Mouse (Mus musculus) myocyte (in vitro differentiated cells): ENCODE data around the gene Btbd6. TPM values are rescaled to one million over a fixed set of nuclear protein-coding genes. Genes with fewer than 3 reads are reported as not detected.

Experiments used
- H3K27me3 ChIP-seq: one replicate; pipeline ENCODE4 v1.6.1; 2011; ENCODE audit not compliant: control insufficient read depth, insufficient read depth, insufficient read length
- H3K36me3 ChIP-seq: one replicate; pipeline ENCODE4 v1.6.1; 2011; ENCODE audit not compliant: control insufficient read depth, insufficient read depth
- H3K4me2 ChIP-seq: one replicate; pipeline ENCODE4 v1.6.1; 2011; ENCODE audit warnings: low read depth, control low read depth
- H3K4me3 ChIP-seq: one replicate; pipeline ENCODE4 v1.5.1; 2011; ENCODE audit warnings: mild to moderate bottlenecking, control low read depth, moderate library complexity
- H3K79me2 ChIP-seq: one replicate; pipeline ENCODE4 v1.6.1; 2011; ENCODE audit not compliant: control insufficient read depth, insufficient read depth
- H3ac ChIP-seq: one replicate; pipeline ENCODE4 v1.6.1; 2011; ENCODE audit not compliant: control insufficient read depth, insufficient read length
- CEBPB ChIP-seq: IDR thresholded peaks from 2 replicates; pipeline ENCODE4 v1.6.1; 2011; ENCODE audit warnings: mild to moderate bottlenecking, moderate library complexity; ENCODE audit not compliant: poor library complexity, insufficient read depth, severe bottlenecking
- E2F4 ChIP-seq: IDR thresholded peaks from one replicate; pipeline ENCODE4 v1.6.1; 2011; ENCODE audit warnings: mild to moderate bottlenecking, control low read depth, moderate library complexity; ENCODE audit not compliant: insufficient read depth
- MAX ChIP-seq: IDR thresholded peaks from one replicate; pipeline ENCODE4 v1.6.1; 2011; ENCODE audit warnings: low read depth, mild to moderate bottlenecking, control low read depth
- MYOD1 ChIP-seq, 3 experiments: IDR thresholded peaks; one replicate each; pipeline ENCODE4 v1.6.1; 2011; ENCODE audit warnings: control low read depth in 2 of 3, low read depth in 2 of 3, mild to moderate bottlenecking in 2 of 3, moderate library complexity in 1 of 3; ENCODE audit not compliant: insufficient read length in 2 of 3, control insufficient read depth in 1 of 3
- MYOG ChIP-seq, 3 experiments: IDR thresholded peaks; one replicate each; pipeline ENCODE4 v1.6.1; 2011; ENCODE audit warnings: control low read depth in 2 of 3, low read depth in 2 of 3, mild to moderate bottlenecking in 2 of 3; ENCODE audit not compliant: insufficient read length in 2 of 3, control insufficient read depth in 1 of 3, insufficient read depth in 1 of 3
- POLR2A ChIP-seq: IDR thresholded peaks from one replicate; pipeline ENCODE4 v1.6.1; 2011; ENCODE audit warnings: low read depth, mild to moderate bottlenecking, control low read depth, moderate library complexity; ENCODE audit not compliant: insufficient read length
- POLR2AphosphoS2 ChIP-seq: IDR thresholded peaks from one replicate; pipeline ENCODE4 v1.6.1; 2011; ENCODE audit warnings: low read depth, control low read depth; ENCODE audit not compliant: insufficient read length
- REST ChIP-seq: IDR thresholded peaks from one replicate; pipeline ENCODE4 v1.6.1; 2011; ENCODE audit warnings: mild to moderate bottlenecking, control low read depth, moderate library complexity; ENCODE audit not compliant: insufficient read depth, insufficient read length
- SRF ChIP-seq: IDR thresholded peaks from one replicate; pipeline ENCODE4 v1.6.1; 2011; ENCODE audit warnings: low read depth; ENCODE audit not compliant: control insufficient read depth, insufficient read length
- TCF12 ChIP-seq: IDR thresholded peaks from one replicate; pipeline ENCODE4 v1.6.1; 2011; ENCODE audit warnings: mild to moderate bottlenecking, control low read depth; ENCODE audit not compliant: poor library complexity, insufficient read depth, severe bottlenecking
- TCF3 ChIP-seq: IDR thresholded peaks from one replicate; pipeline ENCODE4 v1.6.1; 2011; ENCODE audit warnings: low read depth, control low read depth; ENCODE audit not compliant: insufficient read length
- USF1 ChIP-seq: IDR thresholded peaks from one replicate; pipeline ENCODE4 v1.6.1; 2011; ENCODE audit warnings: low read depth, mild to moderate bottlenecking, control low read depth, moderate library complexity
- polyA plus RNA-seq: library from polyadenylated mRNA; unstranded; fragments of >200 nt; fragmentation: generic; extraction: Trizol; gene quantifications from one replicate; pipeline ENCODE4 v1.2.1, GENCODE M21; 2012; ENCODE audit warnings: missing spikeins

Gene Btbd6
- polyA plus RNA-seq, 1 experiment = 16.3 TPM

DNA sequence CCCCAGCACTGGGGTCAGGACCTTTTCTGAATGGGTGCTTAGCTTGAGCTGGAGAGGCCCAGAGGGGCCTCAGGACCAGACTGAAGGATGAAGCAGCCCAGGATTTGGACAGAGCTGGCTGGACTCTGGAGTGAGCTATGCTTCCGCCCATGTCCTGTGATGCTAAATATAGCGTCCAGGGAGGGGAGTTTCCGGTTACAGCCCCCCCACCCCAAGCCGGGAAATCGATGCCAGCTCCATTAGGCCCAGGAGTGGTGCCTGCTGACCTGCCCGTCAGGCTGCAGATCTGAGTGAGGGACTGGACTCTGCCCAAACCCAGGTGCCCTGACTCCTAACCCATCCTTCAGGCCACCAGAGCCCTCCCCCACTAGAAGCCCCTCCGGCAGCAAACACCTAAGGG, 43.6 kb upstream of the Btbd6 start:
- no peak for TF ChIP-seq MYOD1 (IDR thresholded peaks at IDR 0.05; ENCODE audit: control insufficient read depth in 1 of 3, insufficient read length in 2 of 3, low read depth in 2 of 3)
- TF ChIP-seq SRF = peak; percentile 77
- no peak overlapping the region for H3K4me3 ChIP-seq

DNA sequence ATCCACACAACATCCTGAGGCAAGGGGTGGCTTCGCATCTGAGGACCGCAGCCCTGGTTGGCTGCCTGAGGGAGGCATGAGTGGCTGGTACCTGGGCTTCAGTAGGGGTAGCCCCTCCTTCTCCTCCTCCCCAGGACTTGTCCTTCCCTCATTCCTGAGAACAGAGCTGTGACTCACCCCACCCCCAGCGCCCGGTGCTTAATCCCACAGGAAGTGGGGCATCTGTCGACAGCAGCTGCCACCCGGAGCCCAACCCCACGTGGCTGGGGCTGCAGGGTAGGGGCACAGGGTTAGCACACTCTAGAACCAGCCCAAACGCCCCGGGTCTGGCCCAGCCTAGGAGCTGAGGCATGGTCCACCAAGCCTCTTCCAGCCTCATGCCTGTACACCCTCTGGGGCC, 38.4 kb upstream of the Btbd6 start:
- no peaks in the 10 kb centered on the region for H3K36me3 ChIP-seq
- H3K4me2 ChIP-seq = peak overlapping the region; percentile 96
- TF ChIP-seq TCF3 (peak; percentile 90), MYOD1 (IDR thresholded peaks at IDR 0.05; ENCODE audit: control insufficient read depth in 1 of 3, insufficient read length in 2 of 3, low read depth in 2 of 3) (peak in 2 of 3 experiments; percentile 94 to 95), E2F4 (no peak), MAX (peak; percentile 13), REST (no peak), POLR2AphosphoS2 (no peak), SRF (no peak), MYOG (IDR thresholded peaks at IDR 0.05; ENCODE audit: control insufficient read depth in 1 of 3, insufficient read depth in 1 of 3, insufficient read length in 2 of 3, low read depth in 2 of 3) (peak; percentile 79 to 97 (median 96)), TCF12 (peak; percentile 93), CEBPB (no peak), USF1 (peak; percentile 48), POLR2A (peak; percentile 54)
- no peaks in the 10 kb centered on the region for H3K27me3 ChIP-seq
- H3K79me2 ChIP-seq = peaks cover 6% of the 10 kb centered on the region
- peak overlapping the region; percentile 11 for H3K4me3 ChIP-seq
- H3ac ChIP-seq = no peak overlapping the region

More for the DNA sequence above, 43.6 kb upstream of the Btbd6 start:
- Histone ChIP-seq H3K4me2 (peak overlapping the region; percentile 65), H3ac (no peak overlapping the region), H3K36me3 (no peaks in the 10 kb centered on the region), H3K79me2 (peaks cover 13% of the 10 kb centered on the region), H3K27me3 (no peaks in the 10 kb centered on the region)

DNA sequence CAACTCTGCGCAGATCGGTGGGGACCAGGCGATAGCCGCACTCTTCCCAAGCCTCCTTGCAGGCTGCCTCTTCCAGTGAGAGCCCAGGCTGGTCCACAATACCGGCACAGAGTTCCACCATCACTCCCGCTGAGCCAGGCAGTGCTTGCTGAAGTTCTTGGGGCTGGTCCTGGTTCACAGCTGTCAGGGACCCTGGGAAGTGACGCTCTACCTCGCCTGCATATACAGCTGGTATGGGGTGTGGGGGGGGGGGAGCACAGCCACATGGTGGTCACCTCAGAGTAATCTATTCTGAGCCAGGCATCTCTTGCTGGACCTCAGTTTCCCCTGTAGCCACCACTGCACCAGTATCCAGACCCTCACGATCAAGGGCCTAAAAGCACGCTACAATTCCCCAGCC, 37.9 kb upstream of the Btbd6 start:
- H3ac ChIP-seq = no peak overlapping the region
- H3K27me3 ChIP-seq = no peaks in the 10 kb centered on the region
- no peaks in the 10 kb centered on the region for H3K36me3 ChIP-seq
- H3K79me2 ChIP-seq = peaks cover 6% of the 10 kb centered on the region
- peak overlapping the region; percentile 96 for H3K4me2 ChIP-seq
- peak overlapping the region; percentile 11 for H3K4me3 ChIP-seq
- TF ChIP-seq MYOD1 (IDR thresholded peaks at IDR 0.05; ENCODE audit: control insufficient read depth in 1 of 3, insufficient read length in 2 of 3, low read depth in 2 of 3) = peak in 2 of 3 experiments; percentile 44 to 67
- no peak for TF ChIP-seq USF1
- peak in 2 of 3 experiments; percentile 41 to 63 for TF ChIP-seq MYOG (IDR thresholded peaks at IDR 0.05; ENCODE audit: control insufficient read depth in 1 of 3, insufficient read depth in 1 of 3, insufficient read length in 2 of 3, low read depth in 2 of 3)

DNA sequence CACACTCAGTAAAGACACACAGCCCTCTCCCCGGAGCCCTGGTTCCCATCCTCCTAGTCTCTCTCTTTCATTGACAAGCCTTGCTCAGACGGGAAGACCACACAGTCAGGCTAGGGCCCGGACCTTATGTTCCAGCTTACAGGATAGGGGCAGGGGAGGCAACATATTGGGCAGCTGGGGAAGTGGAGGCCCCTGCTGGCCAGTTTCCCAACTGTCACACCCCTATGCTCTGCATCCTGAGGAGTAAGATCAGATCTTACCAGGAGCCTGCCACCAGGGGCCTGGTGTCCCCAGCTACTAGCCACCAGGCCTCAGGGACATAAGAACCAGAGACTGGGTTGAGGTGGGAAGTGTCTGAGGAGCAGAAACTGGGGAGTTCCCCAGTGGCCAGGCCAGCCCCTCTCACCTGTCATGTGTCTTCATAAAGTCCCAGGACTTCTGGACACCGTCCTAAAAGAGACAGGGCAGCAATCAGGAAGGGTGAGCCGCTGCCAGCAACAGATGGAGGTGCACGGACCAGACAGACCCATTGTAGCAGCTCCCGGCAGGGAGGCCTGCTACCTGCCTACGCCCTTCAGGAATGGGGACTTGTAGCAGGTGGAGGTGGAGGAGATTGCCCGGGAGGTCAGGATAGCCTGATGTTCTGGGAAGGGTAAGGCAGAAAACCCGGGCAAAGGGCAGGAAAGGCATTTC, 37.3 kb upstream of the Btbd6 start:
- Histone ChIP-seq H3K27me3 (no peaks in the 10 kb centered on the region), H3K36me3 (no peaks in the 10 kb centered on the region), H3ac (no peak overlapping the region), H3K4me3 (peak overlapping the region; percentile 11), H3K4me2 (peak overlapping the region; percentile 96), H3K79me2 (peaks cover 6% of the 10 kb centered on the region)
- TF ChIP-seq POLR2A (no peak), TCF12 (no peak), POLR2AphosphoS2 (no peak), MYOD1 (IDR thresholded peaks at IDR 0.05; ENCODE audit: control insufficient read depth in 1 of 3, insufficient read length in 2 of 3, low read depth in 2 of 3) (peak in 2 of 3 experiments; percentile 23 to 44), TCF3 (no peak)

DNA sequence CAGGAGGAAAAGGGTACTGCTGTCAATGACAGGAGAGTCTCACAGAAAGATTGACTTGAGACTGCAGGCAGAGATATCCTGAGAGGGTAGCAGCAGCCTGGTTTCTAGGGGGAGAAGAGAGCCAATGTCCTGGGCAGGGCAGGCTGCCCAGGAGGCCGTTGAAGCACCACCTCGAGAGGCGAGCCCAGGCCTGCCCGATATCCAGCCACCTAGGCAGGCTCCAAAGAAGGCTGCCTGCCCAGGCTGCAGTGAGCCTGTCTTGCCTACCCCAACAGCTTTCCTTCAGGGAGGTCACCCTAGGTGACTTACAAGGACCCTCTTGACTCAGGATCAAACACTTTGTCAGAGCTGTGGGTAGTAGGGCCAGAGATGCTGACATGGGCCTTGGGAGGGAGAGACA, 36.0 kb upstream of the Btbd6 start:
- Histone ChIP-seq H3K79me2 (peaks cover 6% of the 10 kb centered on the region), H3K27me3 (no peaks in the 10 kb centered on the region), H3K4me2 (peak overlapping the region; percentile 96), H3K36me3 (no peaks in the 10 kb centered on the region), H3ac (no peak overlapping the region), H3K4me3 (peak overlapping the region; percentile 35)
- TF ChIP-seq USF1 (no peak), POLR2AphosphoS2 (peak; percentile 32)

DNA sequence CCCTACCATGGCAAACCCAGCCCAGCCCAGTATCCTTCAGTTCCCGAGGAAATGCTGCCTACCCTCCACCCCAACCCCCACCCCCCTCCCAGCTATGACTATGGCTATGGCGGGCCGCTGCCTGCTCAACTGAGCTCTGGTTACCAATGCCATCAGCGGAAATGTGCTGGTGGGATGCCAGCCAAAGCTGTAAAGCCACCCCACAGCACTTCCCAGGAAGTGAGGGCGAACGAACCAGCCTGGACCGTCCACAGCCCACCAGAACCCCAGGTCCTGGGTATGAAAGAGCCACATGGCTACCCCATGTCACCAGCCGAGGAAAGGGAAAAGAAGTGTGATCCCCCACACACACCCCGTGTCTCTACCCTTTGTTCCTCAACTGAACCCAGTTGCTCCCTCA, 35.6 kb upstream of the Btbd6 start:
- H3K36me3 ChIP-seq = no peaks in the 10 kb centered on the region
- H3K79me2 ChIP-seq = peaks cover 6% of the 10 kb centered on the region
- no peaks in the 10 kb centered on the region for H3K27me3 ChIP-seq
- peak overlapping the region; percentile 35 for H3K4me3 ChIP-seq
- peak; percentile 33 for TF ChIP-seq POLR2A
- peak in 1 of 3 experiments; percentile 8 for TF ChIP-seq MYOD1 (IDR thresholded peaks at IDR 0.05; ENCODE audit: control insufficient read depth in 1 of 3, insufficient read length in 2 of 3, low read depth in 2 of 3)
- TF ChIP-seq CEBPB = no peak
- no peak overlapping the region for H3ac ChIP-seq
- peak overlapping the region; percentile 96 for H3K4me2 ChIP-seq
